Mouse (Mus musculus): ENCODE measurements around the gene Cyp2j5. TPM values are rescaled to one million over a fixed set of nuclear protein-coding genes. Genes with fewer than 3 reads are reported as not detected.
"Not testable (repeated sequence)": the region's sequence is repeated elsewhere in the genome, so short reads cannot be mapped to it uniquely, and the experiment has no call there.

Gene Cyp2j5
- total RNA-seq (2014; fragmentation: Nextera tagmentation) (not detected in 2 replicates), total RNA-seq (2017) (not detected in 2 replicates)

DNA sequence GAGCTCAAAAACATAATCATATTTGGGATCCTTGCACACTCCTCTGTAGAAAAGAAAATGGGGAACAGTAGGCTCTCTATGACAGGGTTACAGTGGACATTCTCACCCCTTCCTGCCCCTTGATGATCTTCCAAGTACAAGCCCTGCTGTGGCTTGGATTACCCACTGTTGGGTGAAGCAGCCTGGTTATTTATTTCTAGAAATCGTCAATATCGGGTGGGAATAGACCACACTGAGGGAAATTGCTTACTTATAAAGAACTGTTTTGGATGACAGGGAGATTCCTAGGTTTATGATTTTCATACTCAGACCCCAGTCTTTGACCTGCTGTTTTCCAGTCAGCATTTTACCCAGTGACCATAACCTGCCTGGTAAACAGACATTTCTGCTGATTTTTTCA lies at the start of gene Cyp2j5:
Gene Cyp2j5, minus strand, starts transcription at position 164 of the 400 bp plus-strand sequence.
- no peak for ATAC-seq (replicated peaks; ENCODE audit: poor library complexity, severe bottlenecking)

DNA sequence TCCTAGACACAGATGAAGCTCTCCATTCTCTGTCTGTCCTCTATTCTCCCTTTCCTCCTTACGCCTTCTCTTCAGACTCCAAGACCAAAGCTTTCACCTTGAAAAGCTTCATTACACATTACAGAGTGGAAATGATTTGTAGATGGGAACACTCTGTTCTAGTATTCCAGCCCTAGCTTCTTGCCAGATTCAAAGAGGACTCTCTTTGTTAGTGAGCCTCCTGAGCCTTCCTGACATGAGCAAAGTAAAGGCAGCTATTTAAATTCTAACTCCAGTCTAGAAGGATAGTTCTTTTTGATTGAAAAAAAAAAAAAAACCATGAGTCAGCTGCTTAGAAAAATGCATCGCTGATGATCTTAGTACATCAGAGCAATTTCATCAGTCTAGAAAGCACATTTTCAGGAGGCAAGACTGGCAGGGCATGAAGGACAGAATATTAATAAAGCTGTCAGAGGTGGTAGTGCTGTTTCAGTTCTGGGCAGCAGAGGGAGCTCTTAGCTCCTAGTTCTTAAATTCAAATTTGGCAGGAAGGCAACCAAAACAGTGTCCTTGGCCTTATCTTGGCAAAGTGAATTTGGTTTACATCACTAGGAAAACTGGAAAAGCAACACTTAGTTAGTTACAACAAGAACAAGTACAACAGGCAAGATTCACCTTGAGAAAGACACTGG lies 41.5 kb upstream of the Cyp2j5 start:
- ATAC-seq (replicated peaks; ENCODE audit: poor library complexity, severe bottlenecking): peak; percentile 79

DNA sequence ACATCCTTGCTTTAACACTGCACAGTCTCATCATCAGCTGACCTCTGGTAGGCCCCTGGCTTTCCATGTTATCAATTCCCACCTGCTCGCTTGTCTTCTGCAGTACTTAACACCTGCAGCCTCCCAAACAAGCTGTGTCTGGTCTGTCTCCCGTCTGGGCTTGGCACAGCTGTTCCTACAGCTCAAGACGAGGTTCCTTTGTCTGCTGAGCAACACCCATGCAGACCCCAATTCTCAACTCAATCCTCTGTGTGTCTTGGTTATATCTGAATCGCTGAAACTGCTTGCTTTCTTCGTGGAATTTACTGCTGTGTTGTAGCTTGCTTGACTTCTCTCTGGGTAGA lies 34.2 kb upstream of the Cyp2j5 start:
- no peak for ATAC-seq (replicated peaks; ENCODE audit: poor library complexity, severe bottlenecking)

DNA sequence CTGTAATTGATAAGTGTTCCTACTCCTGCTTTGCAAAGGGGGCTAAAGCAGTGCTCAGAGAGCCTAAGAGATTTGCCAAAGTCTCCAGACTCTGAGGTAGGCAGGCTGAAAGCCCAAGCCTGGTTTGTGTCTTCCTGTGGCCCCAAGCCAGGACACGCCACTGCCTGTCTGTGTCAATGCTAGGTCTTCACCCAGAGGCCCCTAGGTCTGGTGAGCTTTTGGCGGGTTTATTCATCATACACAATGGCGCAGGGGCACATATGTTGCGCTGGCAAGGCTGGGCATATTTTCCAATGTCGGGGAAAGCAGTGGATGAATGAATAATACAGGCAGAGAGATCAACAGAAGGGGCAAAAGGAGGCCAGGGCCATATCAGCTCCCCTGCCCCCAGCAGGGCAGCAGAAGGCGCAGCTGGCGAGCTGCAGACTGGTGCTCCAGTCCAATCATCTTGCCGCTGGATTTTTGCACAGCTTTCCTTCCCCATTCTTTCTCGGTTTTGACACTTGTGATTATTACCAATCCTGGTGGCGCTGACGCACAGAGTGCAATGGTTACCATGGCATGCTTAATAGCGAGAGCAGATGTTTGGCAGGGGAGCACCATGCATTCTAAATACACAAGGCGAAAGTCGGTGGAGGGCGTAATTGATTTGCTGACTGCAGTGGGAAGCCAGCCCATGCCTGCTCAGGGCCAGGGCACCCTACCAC lies 33.7 kb upstream of the Cyp2j5 start:
- no peak for ATAC-seq (replicated peaks; ENCODE audit: poor library complexity, severe bottlenecking)

DNA sequence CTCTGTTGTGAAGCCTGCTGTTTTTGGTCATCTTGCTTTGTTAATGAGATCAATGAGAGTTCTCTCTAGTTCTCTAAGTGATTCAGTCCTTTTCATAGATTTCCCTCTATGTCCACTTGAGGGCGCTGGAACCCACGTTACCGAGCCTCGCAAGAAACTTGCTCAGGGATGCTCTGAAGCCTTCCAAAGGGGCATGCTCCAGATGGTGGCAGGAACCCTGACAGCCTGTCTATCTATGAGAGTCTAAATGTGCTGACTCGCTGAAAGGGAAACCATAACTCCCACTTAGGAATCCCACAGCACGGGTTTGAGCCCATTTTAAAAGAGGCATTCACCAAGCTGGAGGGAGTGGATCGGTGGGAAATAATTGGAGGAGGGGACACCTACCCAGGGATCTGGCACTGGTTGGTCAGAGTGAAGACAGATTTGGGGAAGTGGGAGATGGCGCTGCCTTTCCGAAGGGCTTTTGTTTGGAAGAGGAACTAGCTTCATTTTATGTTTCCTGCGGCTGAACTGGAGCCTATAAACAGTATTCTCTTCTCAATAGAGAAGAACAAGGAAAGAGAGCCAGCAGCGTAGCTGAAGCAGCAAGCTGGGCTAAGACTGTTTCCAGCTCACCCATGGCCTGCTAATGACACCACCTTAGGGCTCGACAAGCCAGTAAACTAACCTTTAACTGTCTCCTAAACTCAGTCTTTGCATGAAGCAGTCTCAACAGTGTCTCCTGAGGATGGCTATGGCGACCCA lies 32.8 kb upstream of the Cyp2j5 start:
- peak; percentile 88 for ATAC-seq (replicated peaks; ENCODE audit: poor library complexity, severe bottlenecking)

DNA sequence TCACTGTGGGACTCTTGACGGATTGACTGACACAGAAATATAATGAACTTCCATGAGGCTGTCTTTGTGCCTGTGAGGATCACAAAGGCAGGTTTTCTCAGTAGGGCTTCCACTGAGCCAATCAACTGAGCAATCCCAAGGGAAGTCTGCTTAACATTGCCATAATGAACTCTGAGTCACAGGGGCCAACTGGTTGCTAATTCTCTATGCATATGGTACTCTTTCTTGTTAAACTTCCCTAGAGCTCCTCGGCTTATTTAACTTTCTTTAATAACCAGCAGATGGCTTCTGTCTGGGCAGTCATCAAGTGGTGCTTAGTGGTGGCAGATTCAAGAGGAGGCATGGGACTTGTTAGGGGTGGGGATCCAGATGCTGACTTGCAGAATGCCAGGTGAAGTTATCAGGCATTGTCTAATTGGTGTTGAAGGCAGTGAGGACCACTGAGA lies 23.4 kb upstream of the Cyp2j5 start:
- no peak; the same call in 1 of the 2 replicates for ATAC-seq (replicated peaks; ENCODE audit: poor library complexity, severe bottlenecking)

DNA sequence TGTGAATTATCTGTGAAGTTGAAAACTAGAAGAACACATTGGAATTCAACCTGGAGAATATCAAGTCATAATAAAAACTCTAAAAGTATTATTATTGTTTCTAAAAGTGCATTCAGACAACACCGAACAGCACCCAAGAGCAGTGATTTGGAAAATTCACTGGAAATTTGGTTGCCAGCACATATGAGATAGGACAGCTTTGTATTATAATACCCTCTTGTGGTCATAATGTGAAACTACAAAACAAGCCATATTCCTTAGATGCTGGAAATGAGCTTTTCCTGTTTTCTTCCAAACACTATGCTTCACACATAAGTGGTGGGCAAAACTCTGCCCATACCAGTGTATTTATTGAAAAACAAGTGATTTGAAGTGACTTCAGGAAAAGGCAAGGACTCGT lies 19.5 kb upstream of the Cyp2j5 start:
- no peak; the same call in 1 of the 2 replicates for ATAC-seq (replicated peaks; ENCODE audit: poor library complexity, severe bottlenecking)

DNA sequence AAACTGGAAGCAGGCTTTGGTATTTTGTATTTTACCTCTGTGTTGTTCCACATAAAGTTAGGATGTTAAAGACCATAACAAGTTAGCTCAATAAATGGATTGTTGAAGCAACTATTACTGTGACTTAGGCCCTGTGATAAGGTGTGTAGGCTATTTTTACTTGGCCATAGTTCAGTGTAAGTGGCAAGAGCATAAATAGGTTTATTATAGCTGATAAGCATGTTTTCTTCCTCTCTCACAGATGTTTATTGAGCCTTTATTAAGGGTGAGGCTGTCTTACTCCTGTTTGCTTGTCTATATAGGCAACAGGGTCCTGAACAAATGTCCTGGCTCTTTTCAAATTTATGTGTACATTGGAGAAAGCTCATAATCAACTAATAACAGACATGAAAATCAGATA lies 17.0 kb upstream of the Cyp2j5 start:
- ATAC-seq (replicated peaks; ENCODE audit: poor library complexity, severe bottlenecking): no peak

DNA sequence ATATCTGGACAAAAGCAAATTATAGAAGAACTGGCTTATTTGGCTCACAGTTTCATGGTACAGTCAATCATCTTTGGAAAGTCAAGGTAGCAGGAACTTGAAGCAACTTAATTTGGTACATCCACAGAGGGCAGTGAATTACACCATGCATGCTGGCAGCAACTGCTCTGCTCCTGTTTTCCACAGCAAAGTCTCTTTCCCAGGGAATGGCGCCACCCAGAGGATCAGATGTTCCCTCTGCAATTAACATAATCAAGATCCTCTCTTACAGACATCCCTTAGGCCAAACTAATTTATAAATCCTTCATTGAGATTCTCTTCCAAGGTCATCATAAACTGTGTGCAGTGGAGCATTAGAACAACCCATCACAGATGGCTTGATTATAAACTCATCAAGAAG lies 16.3 kb upstream of the Cyp2j5 start:
- no peak; the same call in 1 of the 2 replicates for ATAC-seq (replicated peaks; ENCODE audit: poor library complexity, severe bottlenecking)

DNA sequence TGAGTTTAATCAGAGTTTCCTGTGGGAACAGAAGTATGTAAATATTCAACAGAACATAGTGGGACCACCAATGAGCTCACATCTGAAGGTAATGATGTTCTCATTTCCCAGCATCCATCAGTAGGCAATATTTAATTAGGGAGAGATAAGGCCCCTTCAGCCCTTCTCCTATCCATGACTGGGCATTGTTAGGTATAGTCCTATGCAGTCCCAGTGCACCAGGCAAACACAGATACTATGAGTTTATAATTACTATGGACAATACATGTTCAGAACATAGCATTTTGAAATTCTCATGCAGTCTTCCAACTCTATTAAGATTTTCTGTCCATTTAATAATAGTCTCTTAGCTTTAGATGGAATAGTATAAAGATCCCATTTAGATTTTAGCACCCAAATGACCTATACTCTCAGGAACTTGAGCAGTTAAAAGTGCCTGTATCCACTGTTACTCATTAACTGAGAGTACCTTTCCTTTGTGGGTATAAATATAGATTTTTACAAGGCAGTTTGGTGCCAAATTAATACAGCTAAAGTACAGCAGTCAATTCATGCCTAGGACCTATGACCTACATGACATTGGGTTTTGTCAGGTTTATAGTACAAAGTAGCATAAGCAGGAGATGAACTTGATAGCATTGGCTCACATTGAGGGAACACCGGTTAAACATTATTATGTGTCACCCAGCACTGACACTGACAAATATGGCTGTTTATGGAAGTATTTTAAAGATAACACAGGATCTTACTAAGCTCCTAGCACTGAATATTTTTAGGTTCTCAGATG lies 907 bp upstream of the Cyp2j5 start:
- no peak for ATAC-seq (replicated peaks; ENCODE audit: poor library complexity, severe bottlenecking)

DNA sequence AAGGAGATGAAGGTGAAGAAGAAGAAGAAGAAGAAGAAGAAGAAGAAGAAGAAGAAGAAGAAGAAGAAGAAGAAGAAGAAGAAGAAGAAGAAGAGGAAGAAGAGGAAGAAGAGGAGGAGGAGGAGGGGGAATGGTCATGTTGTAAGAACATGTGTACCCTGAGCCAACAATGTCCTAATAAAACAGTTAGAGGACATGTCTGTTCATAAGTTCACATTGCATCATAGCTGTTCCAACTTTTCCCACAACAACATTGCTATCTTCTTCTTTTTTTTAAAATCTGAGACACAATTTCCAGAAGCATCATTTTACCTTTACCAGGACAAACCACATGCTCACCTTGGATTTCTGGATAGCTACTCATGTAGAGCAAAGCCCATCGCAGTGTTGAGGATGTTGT lies 28.5 kb downstream of the Cyp2j5 start:
- ATAC-seq (replicated peaks; ENCODE audit: poor library complexity, severe bottlenecking): no peak

DNA sequence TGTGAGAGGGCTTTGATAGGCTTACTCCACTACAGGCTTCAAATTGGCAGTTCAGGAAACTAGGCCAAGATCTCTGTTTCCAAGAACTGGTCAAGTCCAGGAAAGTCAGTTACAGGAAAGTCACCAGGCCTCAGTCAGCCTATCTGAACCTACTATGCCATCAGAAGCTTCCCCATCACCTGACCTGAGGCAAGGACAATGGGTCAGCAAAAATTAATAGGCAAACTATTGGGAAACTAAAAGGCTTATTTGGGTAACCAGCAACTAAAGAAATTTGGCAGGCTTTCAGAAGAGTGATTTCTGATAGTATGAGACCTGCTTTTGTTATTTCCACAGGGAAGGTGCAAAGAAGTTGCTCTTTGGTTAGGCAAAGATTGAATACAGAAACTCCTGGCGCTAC lies 41.5 kb downstream of the Cyp2j5 start:
- ATAC-seq (replicated peaks; ENCODE audit: poor library complexity, severe bottlenecking): no peak

DNA sequence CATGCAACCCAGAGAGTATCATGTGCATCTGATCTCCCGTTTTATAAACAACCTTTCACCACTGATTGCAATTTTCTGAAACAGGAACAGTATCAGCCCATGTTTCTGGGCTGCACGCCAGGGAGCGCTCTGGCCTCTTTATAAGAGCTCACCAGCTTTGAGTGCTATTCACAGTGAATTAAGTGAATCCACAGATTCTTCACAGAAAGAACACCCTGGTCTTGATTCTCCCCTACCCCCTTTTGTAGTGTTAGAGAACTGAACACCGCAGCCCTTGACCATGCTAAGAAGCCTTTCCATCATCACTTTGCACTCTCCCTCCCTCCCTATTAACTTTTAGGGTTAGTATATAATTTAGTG lies 72.2 kb downstream of the Cyp2j5 start:
- peak; percentile 73 for ATAC-seq (replicated peaks; ENCODE audit: poor library complexity, severe bottlenecking)

DNA sequence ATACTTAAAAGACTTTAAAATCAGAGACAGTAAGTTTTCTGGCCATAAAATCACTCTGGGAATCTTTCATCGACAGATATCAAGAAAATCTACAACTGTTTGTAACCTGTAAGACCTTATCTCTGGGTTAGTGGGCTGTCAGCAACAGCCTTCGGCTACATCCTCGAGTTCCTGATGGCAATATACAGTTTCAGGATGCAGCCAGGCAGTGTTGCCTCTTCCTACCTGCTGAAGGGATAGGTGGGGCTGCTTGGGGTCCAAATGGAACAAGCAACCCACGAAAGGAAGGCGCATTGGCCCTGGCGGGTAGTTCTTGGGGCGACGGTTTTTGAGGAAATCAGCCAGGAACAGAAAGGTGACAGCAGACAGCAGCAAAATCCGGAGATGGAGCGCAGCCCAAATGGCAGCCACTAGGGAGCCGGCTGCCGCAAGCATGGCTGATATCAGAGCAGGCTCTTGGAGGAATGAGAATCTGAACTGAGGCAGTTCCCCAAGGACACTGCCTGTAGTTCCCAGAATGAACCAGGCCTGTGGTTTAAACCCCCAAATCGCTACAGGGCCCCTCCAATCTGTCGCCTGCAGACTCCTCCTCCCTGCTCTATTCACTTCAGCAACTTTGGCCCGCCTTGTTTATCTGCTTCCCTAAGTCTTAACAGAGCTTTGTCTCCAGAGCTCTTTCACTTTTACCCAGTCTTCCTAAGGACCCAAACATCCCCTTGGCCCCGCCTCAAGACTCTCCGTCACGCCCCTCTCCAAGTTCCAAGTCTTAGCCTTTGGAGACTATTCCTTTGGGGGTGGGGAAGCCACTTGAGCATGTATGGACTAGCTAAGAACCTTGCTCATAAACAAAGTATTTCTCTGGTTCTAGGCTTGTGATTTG lies 72.8 kb downstream of the Cyp2j5 start, which contains the start of gene Cyp2j9:
Gene Cyp2j9, minus strand, starts transcription at position 668 of the 880 bp plus-strand sequence.
- peak; percentile 94 for ATAC-seq (replicated peaks; ENCODE audit: poor library complexity, severe bottlenecking)

DNA sequence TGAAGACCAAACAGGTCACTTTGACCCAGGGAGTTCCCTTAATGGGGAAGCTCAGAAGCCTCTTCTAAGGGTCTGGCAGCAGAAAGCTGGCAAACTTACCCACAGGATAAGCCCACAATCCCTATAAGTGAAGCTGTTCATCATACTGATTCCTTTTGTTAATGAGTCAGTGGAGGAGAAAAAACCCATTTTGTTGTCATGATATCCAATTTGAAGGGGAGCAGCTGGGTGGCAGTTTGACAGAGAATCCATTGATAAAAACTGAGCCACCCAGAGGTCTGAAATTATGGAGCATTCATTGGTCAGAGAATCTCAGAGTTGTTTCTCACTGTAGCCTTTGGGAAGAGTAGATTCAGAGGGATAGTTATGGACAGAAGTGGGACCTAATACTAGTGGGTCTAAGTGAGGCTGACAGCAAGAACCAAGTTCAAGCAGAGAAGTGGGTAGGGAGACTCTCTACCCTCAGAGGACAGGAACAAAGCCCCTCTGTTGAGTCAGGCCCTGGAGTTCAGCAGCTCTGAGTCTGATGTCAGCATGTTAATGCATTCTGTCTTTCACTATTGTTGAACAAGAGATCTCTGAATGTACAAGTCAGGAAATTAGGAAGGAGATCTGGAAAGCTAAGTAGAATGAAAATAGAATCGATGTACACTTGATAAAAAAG lies 82.4 kb downstream of the Cyp2j5 start:
- ATAC-seq (replicated peaks; ENCODE audit: poor library complexity, severe bottlenecking): no peak

DNA sequence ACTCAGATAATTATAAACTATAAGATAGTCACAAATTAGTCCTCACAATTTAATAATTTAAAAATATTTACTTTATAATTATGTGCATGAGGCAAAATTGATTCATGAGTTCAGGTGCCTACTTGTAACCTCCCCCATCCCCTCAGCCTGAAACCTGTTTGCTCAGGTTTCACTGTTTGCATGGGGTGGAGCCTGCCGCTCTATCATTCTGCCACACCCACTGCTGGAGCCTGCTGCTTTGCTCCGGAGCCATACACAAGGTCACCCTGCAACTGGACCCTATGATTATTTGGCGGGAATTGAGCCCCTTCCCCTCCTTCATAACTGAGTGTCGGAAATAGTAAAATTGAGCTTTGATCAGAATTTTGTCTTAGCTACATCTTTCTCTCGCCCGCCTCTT lies 83.6 kb downstream of the Cyp2j5 start:
- not testable (repeated sequence) for ATAC-seq (replicated peaks; ENCODE audit: poor library complexity, severe bottlenecking)
